Mouse (Mus musculus): ENCODE data around the gene Cpne4.

Cpne4 gene

GRCm38 (mm10) chr9:104874157-104874556, 327.1 kb downstream of the Cpne4 start:
- DNase-seq (ENCODE audit: low spot score) = no peak

DNA sequence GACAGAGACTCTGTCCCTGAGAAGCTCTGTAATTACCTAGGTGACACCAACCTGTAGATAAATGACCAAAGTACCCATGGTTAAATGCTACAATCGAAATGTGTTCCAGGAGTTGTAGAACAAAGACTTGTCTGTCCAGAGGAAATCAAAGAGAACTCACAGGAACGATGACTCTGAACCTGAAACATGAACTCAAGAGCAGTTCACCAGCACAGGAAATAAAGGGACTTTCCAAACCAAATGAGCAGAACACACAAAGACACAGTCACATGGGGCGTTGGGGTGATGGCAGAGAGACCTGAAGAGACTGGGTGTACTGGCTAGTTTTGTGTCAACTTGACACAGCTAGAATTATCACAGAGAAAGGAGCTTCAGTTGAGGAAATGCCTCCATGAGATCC, 329.9 kb downstream of the Cpne4 start:
- no peak for DNase-seq (ENCODE audit: low spot score)

- DNase-seq (ENCODE audit: low spot score) = no peak
These were observed 331.5 kb downstream of the Cpne4 start for GRCm38 (mm10) chr9:104878558-104878957.

DNA sequence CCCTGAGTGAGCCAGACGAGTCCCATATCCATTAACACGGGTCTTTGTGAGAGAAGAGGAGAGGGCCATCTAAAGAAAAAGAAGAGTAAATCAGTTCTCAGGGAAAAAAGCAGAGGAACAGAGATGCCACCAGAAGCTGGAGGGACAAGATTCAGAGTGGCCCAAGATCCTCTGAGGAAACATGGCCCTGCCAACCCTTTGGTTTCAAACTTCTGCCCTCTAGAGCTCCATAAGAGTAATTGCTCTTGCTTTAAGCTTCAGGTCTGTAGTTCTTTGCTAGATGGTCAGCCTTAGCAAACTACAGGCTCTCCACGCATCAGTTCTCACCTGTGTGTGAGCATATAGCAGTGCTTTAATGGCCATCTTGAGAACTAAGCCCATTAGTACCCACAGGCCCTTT, 343.4 kb downstream of the Cpne4 start:
- DNase-seq (ENCODE audit: low spot score) = no peak

GRCm38 (mm10) chr9:104895360-104895759, 348.3 kb downstream of the Cpne4 start:
- DNase-seq (ENCODE audit: low spot score) = no peak

- no peak for DNase-seq (ENCODE audit: low spot score)
These were observed 354.0 kb downstream of the Cpne4 start for GRCm38 (mm10) chr9:104901118-104901517.

GRCm38 (mm10) chr9:104901827-104902226, 354.7 kb downstream of the Cpne4 start:
- DNase-seq (ENCODE audit: low spot score) = no peak

DNA sequence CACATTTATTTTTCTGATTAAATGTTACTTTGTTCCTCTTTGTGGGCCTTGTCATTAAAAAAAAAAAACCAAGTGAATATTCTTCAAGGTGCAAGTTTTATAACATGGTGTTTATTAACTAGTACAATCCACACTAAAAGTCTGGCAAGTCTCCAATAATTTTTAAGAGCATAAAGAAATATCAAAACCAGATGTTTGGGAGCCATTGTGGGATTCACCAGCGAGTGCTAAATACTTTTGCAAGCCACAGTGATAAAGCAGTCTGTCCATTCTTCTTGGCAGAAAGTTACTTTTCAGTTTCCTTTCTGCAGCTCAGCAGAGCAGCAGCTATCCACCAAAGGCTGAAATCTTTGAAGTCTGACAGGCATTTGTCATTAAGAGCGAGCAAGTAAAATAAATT, 365.6 kb downstream of the Cpne4 start:
- DNase-seq (ENCODE audit: low spot score) = no peak

DNA sequence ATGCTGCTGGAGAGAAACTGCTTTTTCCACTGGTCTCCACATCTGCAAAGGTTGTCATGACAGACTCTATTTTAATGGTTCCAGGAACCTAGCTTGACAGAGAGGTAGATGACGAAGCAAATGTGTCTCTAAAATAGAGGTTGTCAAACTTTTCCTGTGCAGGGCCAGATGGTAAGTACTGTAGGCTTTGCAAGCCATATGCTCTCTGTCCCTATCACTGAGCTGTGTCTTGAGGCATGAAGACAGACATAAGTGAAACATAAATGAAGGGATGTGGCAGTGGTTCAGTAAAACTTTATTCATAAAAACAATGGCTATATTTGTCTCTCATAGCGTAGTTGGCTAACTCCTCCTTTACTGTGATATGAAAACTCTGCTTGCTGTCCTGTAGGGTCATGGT, 366.2 kb downstream of the Cpne4 start:
- DNase-seq (ENCODE audit: low spot score) = no peak

DNA sequence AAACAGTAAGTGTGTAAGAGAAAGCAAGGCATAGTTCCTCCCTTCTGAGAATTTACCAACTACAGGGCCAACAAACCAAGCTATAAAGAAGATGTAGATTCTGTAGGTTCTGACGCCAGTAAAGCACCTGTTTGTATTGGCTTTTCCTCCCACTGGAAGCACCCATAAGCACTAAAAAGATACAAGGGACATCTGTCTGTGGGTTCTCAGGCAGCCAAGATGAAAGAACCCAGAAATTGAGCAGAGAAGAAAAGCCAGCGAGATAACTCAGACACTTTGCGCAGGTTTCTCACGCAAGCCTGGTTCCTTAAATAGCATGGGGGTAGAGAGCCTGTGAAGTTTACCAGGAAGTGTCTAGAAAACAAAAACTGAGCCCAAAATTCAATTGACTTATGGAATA, 374.1 kb downstream of the Cpne4 start:
- DNase-seq (ENCODE audit: low spot score) = no peak

DNA sequence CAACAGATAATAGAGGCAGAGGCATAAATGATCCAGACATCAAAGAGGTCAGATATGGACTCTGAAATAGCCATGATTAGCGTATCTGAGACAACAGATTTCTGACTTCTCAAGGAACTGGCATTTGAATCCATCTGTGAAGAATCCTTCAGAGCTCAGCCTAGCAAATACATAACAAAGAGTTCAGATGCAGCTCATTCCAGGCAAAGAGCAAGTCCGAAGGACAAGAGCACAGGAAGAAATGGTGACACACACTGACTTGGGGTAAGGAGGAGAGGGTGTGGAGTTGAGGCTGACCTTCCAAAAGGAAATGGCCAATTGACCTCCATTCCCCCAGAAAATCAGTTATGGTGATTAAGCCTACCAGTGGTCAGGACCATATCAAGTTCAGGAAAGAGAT, 375.0 kb downstream of the Cpne4 start:
- DNase-seq (ENCODE audit: low spot score) = no peak

GRCm38 (mm10) chr9:104928806-104929205, 381.7 kb downstream of the Cpne4 start:
- no peak for DNase-seq (ENCODE audit: low spot score)

GRCm38 (mm10) chr9:104940389-104940788, 393.3 kb downstream of the Cpne4 start:
- DNase-seq (ENCODE audit: low spot score) = no peak

DNA sequence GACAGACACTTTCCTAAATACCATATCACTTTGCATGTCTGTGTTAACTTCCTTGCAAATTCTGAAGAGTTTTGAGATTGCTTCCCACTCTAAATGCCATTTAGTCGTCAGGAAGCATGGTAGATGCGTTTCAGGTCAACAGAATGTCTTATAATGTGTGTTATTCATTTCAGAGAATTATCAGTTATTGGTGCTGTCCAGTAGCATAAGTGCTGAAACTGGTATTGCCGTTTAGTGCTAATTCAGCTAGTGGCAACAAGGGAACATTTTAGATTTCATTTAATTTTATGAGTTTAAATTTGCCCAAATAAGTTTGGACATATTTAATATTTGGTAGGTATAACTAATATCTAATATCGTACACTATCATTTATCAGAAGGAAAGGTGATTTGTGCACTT, 403.5 kb downstream of the Cpne4 start:
- DNase-seq (ENCODE audit: low spot score) = no peak

GRCm38 (mm10) chr9:104952176-104952575, 405.1 kb downstream of the Cpne4 start:
- no peak for DNase-seq (ENCODE audit: low spot score)

DNA sequence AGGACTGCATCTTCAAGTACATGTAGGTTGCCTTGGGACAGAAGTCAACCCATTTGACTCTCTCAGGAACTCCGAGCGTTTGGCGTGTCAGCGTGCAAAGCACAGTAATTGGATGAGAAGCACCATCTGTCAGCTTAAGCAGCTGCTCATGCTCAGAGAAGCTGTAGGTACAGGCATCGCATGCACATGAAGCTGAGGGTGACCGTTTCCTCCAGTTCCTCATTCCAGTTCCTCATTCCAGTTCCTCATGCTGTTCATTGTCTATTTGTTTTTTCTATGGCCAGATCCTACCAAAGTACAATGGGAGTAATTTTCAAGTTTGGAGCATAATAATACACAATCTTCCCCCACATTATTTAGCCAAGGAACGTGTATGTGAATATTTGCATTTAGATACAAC, 425.7 kb downstream of the Cpne4 start:
- DNase-seq (ENCODE audit: low spot score) = no peak

GRCm38 (mm10) chr9:104981934-104982548, 435.0 kb downstream of the Cpne4 start:
- DNase-seq (ENCODE audit: low spot score) = no peak

DNA sequence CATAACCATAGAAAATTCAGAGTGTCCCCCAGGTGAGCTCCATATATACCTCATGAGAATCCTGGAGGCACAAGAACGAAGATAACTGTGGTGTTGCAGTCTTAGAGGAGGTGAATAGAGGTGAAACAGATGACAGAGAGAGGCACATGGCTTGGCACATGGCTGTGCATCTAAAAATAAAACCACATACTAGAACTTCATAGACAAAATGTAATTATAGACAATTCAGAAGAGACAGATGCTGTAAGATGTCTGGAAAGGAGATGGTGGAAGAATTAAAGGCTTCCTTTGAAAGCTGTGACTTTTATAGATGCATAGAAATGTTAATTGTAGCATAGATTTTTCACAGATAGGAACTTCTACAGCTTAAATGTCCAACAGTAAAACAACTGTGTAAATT, 451.1 kb downstream of the Cpne4 start:
- no peak for DNase-seq (ENCODE audit: low spot score)

DNA sequence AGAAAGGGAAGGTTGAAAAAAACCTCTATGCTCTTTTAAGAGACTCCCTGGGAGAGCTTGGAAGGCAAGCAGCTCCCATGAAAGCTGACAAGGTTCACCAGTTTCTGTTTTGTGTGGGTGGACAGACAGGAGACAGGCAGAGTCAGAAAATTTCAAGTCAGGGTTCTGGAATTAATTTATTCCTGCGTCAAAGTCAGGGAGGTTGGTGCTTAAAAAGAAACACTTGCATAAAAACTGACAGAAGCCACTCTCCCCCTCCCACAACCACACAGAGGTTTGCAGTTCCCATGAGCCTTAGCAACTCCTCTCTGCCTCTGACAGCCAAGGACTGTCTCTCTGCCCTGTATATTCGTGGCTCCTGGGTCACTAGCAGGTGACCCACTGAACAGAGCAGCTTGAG, 463.6 kb downstream of the Cpne4 start:
- DNase-seq (ENCODE audit: low spot score) = no peak

- DNase-seq (ENCODE audit: low spot score) = no peak
These were observed 471.1 kb downstream of the Cpne4 start for GRCm38 (mm10) chr9:105018186-105018585.

DNA sequence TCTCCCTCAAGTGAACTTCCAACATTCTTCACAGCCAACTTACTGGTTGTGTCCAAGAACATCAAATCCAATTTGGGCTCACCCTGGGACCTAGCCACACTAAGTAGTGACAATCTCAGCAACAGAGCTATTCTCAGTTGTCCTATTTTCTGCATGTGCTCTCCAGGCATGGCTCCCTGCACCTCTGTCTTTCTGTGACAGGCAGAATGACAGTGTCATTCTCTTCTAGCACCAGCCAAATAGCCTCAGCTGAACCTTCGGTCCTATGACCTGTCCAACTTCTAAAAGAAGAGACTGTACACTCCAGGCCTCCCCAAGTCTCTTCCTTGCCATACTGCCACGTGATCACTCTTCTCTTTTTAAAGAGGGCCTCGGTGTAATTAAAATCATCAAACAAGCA, 481.2 kb downstream of the Cpne4 start:
- DNase-seq (ENCODE audit: low spot score) = no peak

GRCm38 (mm10) chr9:105032572-105032971, 485.5 kb downstream of the Cpne4 start:
- no peak for DNase-seq (ENCODE audit: low spot score)

GRCm38 (mm10) chr9:105033641-105034040, 486.6 kb downstream of the Cpne4 start:
- DNase-seq (ENCODE audit: low spot score) = no peak

DNA sequence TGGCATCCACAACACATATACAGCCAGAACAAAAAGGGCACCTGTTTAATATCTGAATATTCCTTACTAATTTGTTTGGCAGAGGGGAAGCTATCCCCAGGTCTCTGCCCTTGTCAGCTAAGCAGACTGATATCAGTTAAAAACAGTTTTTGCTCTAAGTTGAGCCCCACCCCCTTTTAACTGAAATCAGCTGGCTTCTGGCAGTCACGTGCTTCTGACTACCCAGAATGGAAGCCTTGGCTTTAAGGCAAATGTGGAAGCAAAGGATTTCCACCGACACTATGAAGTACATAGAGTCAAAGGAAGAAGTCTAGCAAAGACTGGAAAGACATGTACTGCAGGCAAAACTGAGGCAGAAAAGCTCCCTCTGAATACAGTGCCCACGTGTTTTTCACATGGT, 490.8 kb downstream of the Cpne4 start:
- DNase-seq (ENCODE audit: low spot score) = no peak

- no peak for DNase-seq (ENCODE audit: low spot score)
These were observed 498.9 kb downstream of the Cpne4 start for GRCm38 (mm10) chr9:105046014-105046413.
